Mouse (Mus musculus): Measurements from ENCODE around the gene Sec31a.

GRCm38 (mm10) chr5:100343087-100343486 is 72.9 kb downstream of the Sec31a start:
- TF ChIP-seq ZNF384 (IDR thresholded peaks at IDR 0.05; ENCODE audit: low read depth, low read length) (no peak), ZC3H11A (IDR thresholded peaks at IDR 0.05; ENCODE audit: borderline replicate concordance, low read depth, low read length) (no peak)

All from ES-E14 (cell line).